Mouse (Mus musculus) erythroblast, embryonic 14.5 days (primary cell): ENCODE results near the gene Tmem41a.

Experiments
- GATA1 ChIP-seq: IDR thresholded peaks from 2 replicates; pipeline ENCODE4 v1.6.1; 2012; ENCODE audit warnings: low read length, inconsistent platforms, mixed read lengths
- TAL1 ChIP-seq: IDR thresholded peaks from 3 replicates; pipeline ENCODE4 v1.6.1; 2012; ENCODE audit warnings: low read length, inconsistent platforms, mixed read lengths

DNA sequence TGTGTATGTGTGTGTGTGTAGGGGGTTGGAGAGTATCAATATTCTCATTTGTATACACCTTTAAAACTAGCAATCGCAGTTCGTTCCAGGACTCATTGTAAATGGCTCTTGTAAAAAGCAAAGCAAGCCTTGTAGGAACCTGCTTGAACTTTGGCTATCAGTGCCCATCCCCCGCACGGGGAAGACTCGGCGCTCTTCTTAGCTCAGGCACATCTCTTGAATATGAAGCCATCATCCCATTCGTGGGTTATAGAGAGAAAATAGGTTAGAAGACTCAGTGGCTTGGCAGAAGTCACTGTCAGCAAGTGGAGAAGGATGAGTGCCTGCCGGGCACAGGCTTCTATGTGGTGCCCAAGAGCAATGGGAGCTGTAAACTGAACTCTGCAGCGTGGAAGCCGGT lies 42.7 kb downstream of the Tmem41a start:
- no peak for TF ChIP-seq GATA1
- TF ChIP-seq TAL1 = no peak
